Mouse (Mus musculus) left cerebral cortex, adult 11 months (tissue): ENCODE results near the gene Dennd1b.

Experiments used
- DNase-seq: peaks from one replicate; pipeline ENCODE4 v3.0.0; 2022; ENCODE audit warnings: low spot score

Gene Dennd1b

DNA sequence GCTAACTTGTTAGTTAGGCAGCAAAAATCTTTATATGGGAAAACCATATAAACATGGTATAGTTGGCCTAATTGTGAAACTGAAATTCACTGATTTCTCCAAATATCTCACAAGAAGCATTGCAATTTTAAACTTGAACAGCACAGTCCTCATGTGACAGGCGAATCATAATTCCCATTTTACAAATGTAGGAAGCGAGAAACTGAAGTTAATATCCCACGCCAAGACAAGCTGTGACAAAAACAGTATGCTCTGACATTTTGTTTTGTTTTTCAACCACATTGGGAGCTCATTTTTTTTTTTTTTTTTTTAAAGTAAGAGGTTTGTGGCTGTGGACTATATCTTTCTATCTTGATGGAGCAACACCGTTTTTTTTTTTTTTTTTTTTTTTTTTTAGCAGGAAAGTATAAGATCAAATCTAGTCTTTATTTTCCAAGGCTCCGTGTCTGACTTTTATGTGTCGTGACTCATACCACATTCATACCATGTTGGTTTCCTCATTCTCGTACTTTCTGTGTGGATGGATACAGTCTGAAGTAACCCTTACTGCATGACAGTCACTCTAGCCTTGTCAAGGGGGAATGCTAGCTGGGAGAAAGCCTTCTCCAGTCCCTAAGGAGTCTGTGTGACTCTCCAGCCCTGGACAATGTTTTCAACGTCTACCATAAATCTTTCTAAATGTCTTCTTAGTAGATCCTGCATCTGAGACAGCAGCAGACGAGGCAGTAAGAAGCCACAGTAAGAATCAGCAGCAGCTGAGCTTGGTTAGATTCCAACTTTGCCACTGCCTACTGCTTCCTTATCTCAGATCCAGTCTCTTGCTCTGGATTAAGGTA, 751 bp upstream of the Dennd1b start:
- DNase-seq, result no peak

DNA sequence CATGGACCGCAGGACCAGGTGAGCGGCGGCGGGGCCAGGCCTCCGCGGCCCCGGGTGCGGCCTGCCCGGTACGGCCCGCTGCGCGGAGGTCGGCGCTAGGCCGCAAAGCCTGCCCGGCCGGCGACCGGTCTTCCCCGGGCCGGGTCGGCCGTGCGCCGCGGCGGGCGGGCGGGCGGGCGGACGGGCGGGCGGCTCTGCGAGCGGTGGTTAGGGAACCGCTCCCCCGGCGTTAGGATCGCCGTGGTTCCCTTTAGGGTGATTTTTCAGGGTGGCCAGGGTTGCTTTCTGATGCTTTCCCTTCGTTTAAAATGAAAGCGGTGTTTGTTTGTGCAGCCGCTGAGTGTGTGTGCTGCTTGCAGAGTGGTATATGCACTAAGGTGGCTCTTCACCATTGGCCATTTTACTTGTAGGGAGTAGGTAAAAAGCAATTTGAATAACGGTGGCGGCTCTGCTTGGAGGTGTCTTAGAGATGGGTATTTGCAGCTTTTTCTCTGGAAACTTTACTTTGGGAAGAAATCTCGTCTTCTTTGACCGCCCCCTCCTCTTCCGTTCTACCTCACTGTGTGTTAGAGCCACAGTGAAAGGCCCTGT, 728 bp downstream of the Dennd1b start:
- no peak for DNase-seq

DNA sequence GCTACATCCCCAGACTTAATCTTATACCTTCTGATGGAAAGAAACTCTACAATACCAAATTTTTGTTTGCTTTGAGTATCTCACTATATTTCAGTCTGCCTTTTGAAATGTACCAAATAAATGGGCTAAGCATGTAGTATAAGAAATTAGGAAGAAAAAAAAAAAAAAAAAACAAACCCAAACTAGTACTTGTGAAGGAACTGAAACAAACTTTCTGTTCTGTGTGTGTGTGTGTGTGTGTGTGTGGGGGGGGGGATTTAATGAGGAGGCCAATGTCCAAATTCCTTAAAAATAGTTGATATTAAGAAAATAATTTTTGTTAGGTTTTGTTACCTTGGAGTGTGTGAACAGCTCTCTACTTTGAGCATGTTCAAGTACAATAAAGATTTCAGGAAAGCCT, 1.8 kb downstream of the Dennd1b start:
- no peak for DNase-seq

DNA sequence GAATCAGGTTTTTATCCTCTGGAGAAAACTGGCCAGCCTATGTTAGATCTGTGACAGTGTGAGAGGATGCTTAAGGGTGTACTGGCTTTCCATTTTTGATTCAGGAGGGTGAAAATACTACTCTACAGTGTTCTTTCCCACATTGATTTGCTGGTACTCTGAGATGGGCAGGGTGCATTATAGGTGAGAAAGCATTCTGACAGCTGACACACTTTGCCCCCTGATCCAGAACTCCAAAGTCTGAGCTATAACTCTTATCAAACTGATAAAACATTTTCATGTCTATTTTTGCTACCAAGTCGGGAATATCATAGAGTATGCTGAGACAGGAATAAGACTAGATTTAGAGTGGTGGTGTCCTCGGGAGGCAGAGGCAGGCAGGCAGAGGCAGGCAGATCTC, 2.3 kb downstream of the Dennd1b start:
- DNase-seq, result no peak

DNA sequence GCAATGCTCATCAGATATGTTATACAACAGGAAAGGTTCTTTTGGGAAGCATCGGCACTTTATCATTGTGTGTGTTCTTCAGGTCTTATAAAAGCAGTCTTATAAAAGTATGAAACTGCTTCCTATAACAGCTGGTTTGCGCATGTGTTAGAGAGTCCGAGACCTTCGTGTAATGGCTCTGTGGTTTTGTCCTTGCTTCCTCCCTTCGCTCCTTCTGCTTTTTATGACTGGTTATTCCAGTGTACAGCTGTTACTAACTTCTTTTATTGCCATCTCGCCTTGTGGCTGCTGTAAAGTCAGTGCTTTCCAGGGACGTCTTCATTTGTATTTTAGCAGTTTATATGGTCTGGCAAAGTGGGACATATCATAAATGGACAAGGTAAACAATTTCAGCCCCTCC, 4.2 kb downstream of the Dennd1b start:
- DNase-seq, result no peak

DNA sequence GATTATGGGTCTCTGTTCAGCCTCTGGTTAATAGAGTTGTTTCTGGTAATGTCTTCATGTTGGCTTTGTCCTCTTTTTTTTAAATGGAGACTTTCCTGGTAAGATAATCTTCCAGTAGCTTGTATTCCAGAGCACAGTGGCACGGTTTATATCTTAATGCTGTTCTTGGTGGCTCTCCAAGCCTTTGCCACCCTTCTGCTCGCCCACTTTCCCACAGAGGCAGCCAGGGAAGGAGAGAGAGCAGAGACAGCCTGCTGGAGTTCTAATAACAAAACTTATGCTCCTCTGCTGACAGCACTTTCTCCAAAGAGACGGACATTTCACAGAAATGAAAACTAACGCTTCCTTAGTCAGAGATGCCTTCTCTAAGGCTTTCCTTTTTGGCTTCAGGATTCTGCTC, 6.8 kb downstream of the Dennd1b start:
- DNase-seq, result peak; percentile 26

DNA sequence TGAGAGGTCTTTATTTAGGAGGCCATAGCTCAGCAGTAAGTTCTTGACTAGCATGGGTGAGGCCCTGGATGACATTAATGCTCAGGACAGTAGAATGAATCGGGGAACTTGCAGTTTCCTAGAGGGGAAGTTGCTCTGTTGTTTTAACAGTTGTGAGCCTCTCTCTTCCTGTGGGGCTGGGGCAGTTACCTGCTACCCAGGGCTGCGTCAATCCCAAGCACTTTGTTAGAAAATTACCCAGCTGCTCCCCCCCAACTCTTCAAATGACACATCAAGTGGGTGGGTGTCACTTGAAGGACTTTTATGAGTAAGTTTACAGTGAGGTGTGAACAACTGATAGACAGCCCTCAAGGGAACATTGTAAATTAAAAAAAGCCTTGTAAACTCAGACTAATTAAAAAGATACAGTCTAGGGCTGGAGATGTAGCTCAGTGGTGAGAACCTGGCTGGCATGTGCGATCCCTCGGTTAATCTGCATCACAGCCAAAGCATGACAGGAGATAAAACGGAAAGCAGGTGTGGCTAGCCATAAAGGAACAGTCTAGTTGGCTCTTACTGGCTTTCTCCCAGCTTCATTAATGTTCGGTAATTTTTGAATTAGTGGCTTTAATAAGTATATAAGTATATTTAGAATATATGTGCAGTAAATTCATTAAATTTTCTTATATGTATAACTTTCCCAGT, 10.4 kb downstream of the Dennd1b start:
- DNase-seq, result no peak

DNA sequence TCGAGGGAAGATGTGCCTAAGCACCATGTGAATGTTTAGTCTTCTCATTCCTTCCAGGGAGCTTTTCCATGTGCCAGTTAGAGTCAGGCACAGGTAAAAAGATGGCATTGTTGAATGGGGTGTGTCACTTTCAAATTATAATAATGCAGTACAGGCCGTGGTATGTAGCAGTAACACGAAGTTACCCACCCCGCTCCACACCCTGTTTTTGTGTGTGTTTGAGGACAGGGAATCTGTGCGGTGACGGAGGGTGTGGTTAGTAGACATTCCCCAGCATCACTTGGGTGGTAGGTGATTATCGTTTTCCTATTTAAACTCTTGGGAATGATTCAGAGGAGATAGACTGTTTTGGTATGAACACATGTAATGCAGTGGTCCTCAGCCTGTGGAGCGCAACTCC, 11.6 kb downstream of the Dennd1b start:
- DNase-seq, result no peak

DNA sequence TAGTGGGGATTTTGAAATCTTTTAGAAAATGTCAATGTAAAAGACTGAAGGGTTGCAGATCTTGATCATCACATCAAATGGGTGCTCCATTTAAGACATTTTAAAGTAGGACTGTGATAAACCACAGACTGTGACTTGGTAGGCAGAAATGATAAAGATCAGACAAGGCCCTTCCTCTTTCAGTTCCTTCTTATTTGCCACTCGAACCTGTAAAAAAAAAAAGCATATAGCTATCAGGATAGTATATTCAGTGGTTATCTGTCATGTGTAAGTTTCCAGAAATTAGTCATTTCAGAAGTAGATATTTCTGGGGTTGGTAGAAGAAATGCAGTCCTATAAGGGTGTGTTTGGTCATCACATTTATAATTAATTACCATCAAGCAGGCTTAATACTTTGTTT, 12.7 kb downstream of the Dennd1b start:
- no peak for DNase-seq

DNA sequence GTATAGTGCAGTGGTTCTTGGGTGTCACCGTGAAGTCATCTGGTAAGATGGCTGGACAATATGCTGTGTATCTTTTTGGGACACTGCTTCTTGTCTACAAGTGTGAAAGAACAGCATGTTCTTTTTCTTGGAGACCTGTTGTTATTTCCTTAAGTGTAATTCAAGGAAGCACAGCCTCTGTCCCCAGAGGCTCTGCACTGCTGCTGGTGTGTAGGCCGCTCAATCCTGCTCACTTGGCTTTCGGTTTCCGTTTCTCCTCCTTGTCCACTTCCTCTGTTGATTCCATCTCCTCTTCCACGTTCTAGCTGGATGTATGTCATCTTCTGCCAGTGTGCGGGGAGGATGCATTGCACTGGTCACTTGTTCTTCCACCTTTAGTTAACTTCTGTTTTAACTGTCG, 19.0 kb downstream of the Dennd1b start:
- no peak for DNase-seq

DNA sequence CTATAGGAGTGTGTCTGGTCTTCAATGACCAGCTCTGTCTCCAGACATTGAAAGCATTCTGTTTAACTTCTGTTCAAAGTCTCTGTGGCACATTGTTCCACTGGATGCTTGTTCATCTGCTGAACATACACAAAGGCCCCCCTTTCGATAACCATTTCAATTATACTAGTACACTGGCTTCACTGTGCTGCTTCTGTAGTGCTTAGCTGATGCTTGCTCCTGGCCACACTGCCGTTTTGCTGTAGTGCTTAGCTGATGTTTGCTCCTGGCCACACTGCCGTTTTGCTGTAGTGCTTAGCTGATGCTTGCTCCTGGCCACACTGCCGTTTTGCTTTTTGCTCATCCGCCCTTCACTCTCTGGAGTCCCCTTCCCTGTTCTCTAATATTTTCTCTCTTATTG, 19.4 kb downstream of the Dennd1b start:
- DNase-seq, result no peak

DNA sequence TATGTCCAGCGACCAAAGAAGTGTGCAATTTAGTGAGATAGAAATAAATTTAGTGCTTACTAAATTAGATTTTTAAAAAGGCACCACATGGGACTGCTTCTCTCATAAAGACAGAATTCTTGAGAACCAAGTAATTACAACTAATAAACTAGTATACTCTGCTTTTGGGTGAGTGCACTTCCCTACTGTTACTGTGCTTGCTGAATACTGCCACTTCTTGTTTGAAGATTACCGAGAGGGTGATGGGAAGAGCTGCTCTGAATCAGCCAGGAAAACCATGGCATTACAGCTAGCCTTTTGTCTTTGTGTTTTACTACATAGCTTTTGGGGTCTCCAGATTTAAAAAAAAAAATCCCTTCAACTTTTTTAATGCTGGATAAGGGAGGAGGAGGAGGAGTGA, 19.8 kb downstream of the Dennd1b start:
- no peak for DNase-seq

DNA sequence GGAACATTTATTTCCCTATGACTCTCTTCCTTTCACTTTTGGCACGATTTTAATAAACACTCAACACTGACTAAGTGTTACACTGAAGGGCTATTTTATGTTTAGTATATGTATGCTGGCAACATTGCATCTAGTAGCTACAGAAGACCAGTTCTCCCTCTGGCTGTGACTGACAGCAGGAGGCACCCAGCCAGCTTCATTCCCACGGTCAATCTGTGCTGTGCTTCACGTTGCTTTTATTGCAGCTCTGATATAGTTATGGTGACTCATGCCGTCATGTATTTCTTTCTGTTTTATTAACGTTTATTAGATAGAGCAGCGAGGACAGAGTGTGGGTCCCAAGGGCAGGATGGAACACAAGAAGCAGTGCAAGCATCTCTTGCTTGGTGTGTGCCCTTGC, 20.2 kb downstream of the Dennd1b start:
- no peak for DNase-seq

DNA sequence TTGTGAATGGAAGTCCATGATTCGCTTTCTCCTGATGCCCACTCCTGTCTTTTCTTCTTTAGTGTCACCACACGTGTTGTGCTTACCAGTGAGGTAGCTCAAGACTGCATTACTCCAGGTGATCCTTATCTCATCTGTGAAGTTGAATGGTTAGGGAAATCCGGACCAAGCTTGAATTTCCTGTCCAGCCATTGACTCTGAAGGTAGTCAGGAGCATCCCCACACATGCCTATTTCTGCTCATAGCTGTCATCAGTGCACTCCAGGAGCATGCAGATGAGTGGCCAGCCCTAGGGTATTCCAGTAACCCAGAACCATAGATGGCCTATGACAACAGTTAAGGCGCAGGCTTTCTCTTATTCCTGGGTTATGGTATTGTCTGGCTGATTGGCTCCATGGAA, 20.9 kb downstream of the Dennd1b start:
- no peak for DNase-seq

DNA sequence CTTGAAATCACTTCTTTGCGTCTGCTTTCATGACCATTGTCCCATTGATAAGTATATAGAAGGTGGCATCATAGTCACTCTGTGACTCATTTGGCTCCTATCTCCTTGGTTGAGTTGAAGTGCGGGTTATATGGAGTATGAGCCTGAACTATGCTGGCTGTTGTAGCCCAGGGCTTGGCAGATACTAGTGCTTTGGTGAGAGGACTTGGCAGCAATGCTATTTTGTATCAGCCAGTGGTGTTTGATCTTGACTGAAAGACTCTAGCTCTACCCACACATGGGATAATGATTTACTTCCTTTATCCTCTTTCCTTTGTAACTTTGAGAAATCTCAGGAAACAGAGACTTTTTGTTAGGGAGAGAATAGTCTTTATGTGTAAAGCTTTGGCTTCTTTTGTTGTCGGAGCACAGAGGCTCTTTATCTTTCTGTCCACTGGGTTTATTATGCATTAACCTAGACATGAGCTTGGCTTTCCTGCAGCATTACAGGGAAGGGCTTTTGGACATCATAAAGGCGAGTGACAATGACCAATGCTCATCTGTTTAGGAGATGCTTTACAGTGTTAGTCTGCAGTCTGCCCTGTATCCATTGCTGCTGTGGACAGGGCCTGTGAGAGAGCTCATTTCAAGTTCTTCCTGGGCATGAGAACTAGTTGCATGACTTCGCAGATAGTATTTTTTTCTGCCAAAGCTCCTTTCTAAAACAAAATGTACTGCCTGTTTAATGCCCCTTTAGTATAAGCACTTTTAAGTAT, 29.3 kb downstream of the Dennd1b start:
- DNase-seq, result no peak

DNA sequence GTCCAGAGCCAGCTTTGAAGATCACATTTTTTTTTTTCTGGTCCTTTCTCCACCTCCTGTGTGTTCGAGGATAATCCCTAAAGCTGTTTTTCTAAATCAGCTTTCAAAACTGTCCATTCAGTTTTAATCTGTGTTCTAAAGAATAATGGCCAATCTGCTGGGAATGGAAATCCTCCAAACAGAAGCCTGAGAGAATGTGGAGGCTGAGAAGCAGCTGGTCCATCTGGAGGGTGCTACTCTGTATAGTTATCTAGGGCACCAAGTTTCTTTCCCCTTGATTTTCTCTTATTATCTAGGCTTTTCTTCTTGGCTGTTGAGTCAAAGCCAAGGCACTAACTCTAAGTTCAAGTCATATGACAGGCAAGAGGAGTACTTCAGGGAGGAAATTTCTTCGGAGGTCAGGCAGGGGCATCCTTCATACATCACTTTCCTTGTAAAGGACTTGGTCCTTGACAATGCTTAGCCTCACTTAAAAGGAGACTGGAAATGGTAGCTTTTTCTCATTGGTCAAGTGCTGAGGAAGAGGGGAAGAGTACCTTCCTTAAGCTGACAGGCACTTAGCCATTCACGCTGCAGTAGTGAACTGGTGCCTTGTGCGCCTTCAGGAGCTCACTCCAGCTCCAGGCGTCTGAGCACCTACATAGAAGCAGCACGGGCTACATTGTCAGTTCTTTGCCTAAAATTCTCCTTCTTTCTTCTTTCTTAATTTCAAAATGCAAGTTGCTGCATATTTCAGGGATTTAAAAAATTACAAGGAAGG, 32.6 kb downstream of the Dennd1b start:
- DNase-seq, result peak; percentile 40

DNA sequence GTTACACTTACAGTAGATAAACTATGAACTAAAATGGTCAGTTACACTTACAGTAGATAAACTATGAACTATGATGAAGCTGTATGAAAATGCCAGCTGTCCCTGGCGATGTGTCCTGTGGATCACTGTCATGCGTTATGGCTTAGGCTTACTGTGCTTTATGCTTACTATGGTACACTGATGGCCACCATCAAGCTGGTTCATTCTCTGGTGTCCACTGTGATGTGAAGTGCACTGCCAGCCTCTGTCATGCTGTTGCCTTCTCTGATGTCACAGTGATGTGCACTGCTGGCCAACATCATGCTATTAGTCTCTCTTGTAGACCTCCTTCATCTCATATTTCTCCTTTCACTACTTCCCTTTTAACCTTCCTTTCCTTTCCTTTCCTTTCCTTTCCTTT, 33.4 kb downstream of the Dennd1b start:
- no peak for DNase-seq

DNA sequence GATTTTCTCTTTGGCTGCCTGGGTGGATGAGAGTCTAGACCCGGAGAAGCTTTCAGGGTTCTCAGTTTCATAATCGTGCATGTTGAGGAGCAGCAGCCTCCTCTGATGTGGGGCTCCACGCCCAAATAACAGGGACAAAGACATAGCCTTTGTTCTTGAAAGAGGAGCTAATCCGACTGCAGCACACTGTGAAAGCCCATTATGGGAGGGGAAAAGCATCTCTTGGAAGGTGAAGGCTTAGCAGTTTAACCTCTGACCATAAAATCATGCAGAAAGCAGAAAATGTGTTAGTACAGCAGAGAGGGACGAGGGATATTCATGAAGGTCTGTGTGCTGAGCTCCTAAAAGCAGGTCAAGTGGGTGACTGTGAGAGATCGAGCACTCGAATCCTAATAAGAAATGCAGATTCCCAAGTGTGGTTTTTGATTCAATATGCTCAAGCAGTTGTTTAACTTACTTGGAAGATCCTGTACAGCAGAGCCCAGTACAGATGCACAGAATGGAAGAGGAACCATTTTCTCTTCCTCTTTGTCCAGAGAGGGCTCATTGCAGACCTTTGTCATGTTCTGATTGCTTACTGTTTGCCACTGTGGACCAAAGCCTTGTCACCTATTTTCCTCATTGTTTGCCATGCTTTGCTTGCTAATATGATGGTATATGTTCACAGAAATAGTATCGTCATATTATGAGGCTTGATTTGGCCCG, 37.6 kb downstream of the Dennd1b start:
- DNase-seq, result no peak

DNA sequence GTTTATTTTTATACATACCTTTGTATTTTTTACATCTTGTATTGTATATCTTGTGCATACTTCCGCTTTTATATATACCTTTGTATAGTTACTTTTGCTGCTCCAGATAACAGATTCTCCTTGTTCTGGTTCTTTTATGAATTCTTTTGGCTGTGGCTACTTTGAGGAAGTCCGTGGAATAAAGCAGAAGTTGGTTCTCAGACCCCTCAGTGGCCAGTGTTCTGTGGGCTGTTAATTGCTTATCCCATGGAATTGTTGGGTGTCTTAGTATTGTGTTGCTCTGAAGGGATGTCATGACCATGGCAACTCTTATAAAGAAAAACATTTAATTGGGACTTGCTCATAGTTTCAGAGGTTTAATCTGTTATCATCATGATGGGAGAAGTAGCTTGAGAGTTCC, 40.3 kb downstream of the Dennd1b start:
- no peak for DNase-seq

DNA sequence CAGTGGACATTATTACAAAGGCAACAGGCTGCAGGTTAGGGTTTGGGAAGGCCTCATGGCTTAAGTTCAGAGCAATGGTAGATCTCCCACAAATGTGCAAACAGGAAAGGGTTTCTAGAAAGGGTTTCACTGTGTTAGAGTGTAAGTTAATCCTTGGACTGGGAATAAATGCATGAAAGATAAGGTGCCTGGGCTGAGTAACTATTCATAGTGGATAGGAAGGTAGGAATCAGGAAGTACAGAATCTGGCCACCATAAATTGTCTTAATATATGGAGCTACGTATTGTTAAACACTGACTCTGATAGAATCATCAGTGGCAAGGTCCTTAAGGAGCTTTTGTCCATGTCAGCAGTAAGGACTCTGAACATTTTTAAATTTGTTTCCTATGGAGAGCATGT, 42.8 kb downstream of the Dennd1b start:
- no peak for DNase-seq

DNA sequence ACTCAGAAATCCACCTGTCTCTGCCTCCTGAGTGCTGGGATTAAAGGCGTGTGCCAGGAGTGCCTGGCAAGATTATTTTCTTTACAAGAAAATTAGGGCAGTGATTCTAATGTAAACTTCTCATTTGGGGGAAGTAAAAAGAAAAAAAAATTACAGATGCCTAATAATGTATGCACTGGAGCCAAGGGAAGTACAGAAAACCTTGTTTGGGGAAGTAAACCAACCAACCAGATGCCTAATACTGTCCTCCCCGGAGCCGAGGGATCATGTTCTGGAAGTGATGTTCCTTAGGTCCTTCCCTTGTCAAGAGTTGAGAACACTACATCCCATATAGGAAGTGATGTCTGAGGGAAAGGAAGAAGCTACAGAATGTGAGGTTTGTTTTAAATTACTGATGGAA, 44.2 kb downstream of the Dennd1b start:
- DNase-seq, result no peak
